Mouse (Mus musculus): ENCODE data around the gene Tpte. TPM values are rescaled to one million over a fixed set of nuclear protein-coding genes. Genes with fewer than 3 reads are reported as not detected.
"Not testable (repeated sequence)": the region's sequence is repeated elsewhere in the genome, so short reads cannot be mapped to it uniquely, and the experiment has no call there.

The Tpte gene
- polyA plus RNA-seq, 1 experiment = 5.3 TPM

DNA sequence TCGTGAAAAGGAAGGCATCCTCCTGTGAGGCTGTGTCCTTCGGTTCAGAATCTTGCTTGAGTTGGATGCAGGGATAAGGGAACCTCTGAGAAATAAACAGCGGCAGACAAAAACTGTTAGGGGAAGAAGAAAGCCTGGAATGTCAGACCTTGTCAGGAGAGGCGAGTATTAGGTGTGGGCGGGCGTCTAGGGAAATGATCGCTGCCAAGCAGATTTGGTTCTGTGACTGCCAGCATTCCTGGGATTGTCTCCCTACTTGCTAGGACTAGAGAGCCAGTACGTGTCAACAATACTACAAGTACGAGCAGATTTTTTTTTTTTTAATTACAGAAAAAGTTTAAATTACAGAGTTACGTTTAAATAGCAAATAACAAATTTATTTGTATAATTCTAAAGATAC is 8.6 kb upstream of the Tpte start:
- Histone ChIP-seq H3K4me1 (ENCODE audit: control insufficient read depth, insufficient read depth, low read length) (peaks cover 2% of the 10 kb centered on the region; the same call in 1 of the 2 replicates), H3K27me3 (ENCODE audit: control insufficient read depth, insufficient read depth, low read length) (no peaks in the 10 kb centered on the region), H3K4me3 (ENCODE audit: control insufficient read depth, low read depth, low read length) (no peak overlapping the region), H3K27ac (ENCODE audit: control insufficient read depth, insufficient read depth, low read depth, low read length) (no peak overlapping the region), H3K36me3 (ENCODE audit: control insufficient read depth, insufficient read depth, low read length) (no peaks in the 10 kb centered on the region)
- TF ChIP-seq CTCF (IDR thresholded peaks at IDR 0.05; ENCODE audit: control insufficient read depth, insufficient read depth, insufficient replicate concordance, low read depth, low read length) (no peak), POLR2A (IDR thresholded peaks at IDR 0.05; ENCODE audit: control insufficient read depth, low read depth, low read length) (no peak)

DNA sequence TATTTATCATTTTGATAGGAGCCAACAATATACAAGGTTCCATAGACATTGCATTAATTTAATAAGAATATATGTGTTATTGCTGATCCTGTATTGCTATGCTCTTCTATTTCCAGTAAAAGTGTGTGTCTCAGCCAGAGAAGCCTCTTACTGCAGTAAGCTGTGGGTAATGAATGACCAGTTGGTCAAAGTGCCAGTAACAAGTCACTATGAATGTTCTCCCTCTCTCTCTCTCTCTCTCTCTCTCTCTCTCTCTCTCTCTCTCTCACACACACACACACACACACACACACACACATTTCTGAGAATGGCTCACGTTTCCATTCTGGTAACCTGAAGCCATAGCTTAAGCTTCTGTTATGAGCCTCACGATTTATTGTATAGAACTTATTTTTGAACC is 19.1 kb downstream of the Tpte start:
- H3K4me3 ChIP-seq (ENCODE audit: control insufficient read depth, low read depth, low read length) = no peak overlapping the region
- peaks cover 3% of the 10 kb centered on the region; the same call in 1 of the 2 replicates for H3K4me1 ChIP-seq (ENCODE audit: control insufficient read depth, insufficient read depth, low read length)
- H3K27ac ChIP-seq (ENCODE audit: control insufficient read depth, insufficient read depth, low read depth, low read length) = no peak overlapping the region

DNA sequence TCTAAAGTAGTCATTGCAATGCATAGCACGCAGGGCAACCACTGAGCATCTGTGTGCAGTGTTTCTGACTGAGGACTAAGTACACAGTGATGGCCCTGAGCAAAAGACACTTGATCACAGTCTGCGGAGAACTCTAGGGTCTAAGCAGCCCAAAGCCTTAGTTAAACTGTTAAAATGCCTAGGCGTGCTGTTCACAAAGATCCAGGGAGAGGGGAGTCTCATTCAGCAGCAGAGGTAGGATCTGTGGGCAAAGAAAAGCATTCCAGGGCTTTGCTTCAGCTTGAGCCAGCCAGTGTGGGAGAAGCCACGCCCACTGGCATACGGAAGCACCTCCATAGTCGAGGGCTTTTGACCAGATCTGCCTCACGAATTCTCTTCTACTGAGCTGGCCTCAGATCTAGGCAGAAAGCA is 19.7 kb downstream of the Tpte start:
- Histone ChIP-seq H3K4me1 (ENCODE audit: control insufficient read depth, insufficient read depth, low read length) (peaks cover 3% of the 10 kb centered on the region; the same call in 1 of the 2 replicates), H3K4me3 (ENCODE audit: control insufficient read depth, low read depth, low read length) (no peak overlapping the region), H3K27me3 (ENCODE audit: control insufficient read depth, insufficient read depth, low read length) (no peaks in the 10 kb centered on the region), H3K27ac (ENCODE audit: control insufficient read depth, insufficient read depth, low read depth, low read length) (no peak overlapping the region), H3K36me3 (ENCODE audit: control insufficient read depth, insufficient read depth, low read length) (no peaks in the 10 kb centered on the region)
- no peak for TF ChIP-seq POLR2A (IDR thresholded peaks at IDR 0.05; ENCODE audit: control insufficient read depth, low read depth, low read length)
- no peak for TF ChIP-seq CTCF (IDR thresholded peaks at IDR 0.05; ENCODE audit: control insufficient read depth, insufficient read depth, insufficient replicate concordance, low read depth, low read length)

More for the DNA sequence above, 19.1 kb downstream of the Tpte start:
- Histone ChIP-seq H3K27me3 (ENCODE audit: control insufficient read depth, insufficient read depth, low read length) (no peaks in the 10 kb centered on the region), H3K36me3 (ENCODE audit: control insufficient read depth, insufficient read depth, low read length) (no peaks in the 10 kb centered on the region)
- no peak for TF ChIP-seq CTCF (IDR thresholded peaks at IDR 0.05; ENCODE audit: control insufficient read depth, insufficient read depth, insufficient replicate concordance, low read depth, low read length)
- TF ChIP-seq POLR2A (IDR thresholded peaks at IDR 0.05; ENCODE audit: control insufficient read depth, low read depth, low read length) = no peak

DNA sequence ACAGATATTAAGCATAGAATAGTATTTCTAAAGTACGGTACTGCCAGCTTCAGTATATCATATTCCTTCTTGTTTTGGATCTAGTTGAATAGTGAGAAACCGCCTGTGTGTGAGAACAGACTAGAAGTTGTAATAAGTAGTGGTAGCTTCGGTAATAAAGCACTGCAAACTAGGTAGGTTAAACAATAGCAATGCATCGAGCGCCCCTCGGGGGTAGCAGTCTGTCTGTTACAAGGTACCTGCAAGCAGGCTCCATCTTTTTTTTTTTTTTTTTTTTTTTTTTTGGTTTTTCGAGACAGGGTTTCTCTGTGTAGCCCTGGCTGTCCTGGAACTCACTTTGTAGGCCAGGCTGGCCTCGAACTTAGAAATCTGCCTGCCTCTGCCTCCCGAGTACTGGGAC is 20.8 kb downstream of the Tpte start:
- not testable (repeated sequence) for H3K36me3 ChIP-seq (ENCODE audit: control insufficient read depth, insufficient read depth, low read length); H3K4me1 ChIP-seq (ENCODE audit: control insufficient read depth, insufficient read depth, low read length); H3K27me3 ChIP-seq (ENCODE audit: control insufficient read depth, insufficient read depth, low read length); H3K4me3 ChIP-seq (ENCODE audit: control insufficient read depth, low read depth, low read length); H3K27ac ChIP-seq (ENCODE audit: control insufficient read depth, insufficient read depth, low read depth, low read length)

DNA sequence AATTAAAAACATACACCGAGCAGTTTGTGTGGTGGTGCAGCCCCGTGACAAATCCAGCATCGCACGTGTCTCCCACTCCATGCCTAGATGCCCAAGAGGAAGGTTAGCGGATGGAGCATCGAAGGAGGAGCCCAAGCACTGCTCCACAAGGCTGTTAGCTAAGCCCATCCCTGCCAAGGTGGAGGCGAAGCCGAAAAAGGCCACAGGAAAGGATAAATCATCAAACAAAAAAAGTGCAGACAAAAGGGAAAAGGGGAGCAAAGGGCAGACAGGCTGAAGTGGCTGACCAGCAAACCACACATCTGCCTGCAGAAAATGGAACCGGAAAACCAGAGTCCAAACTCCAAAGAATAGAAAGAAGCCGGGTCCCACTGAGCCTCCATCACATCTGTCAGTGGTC is 23.8 kb downstream of the Tpte start:
- H3K36me3 ChIP-seq (ENCODE audit: control insufficient read depth, insufficient read depth, low read length) = no peaks in the 10 kb centered on the region
- H3K4me1 ChIP-seq (ENCODE audit: control insufficient read depth, insufficient read depth, low read length) = peaks cover 3% of the 10 kb centered on the region; the same call in 1 of the 2 replicates
- no peak overlapping the region for H3K4me3 ChIP-seq (ENCODE audit: control insufficient read depth, low read depth, low read length)
- no peaks in the 10 kb centered on the region for H3K27me3 ChIP-seq (ENCODE audit: control insufficient read depth, insufficient read depth, low read length)
- no peak overlapping the region for H3K27ac ChIP-seq (ENCODE audit: control insufficient read depth, insufficient read depth, low read depth, low read length)
- TF ChIP-seq POLR2A (IDR thresholded peaks at IDR 0.05; ENCODE audit: control insufficient read depth, low read depth, low read length) = no peak

DNA sequence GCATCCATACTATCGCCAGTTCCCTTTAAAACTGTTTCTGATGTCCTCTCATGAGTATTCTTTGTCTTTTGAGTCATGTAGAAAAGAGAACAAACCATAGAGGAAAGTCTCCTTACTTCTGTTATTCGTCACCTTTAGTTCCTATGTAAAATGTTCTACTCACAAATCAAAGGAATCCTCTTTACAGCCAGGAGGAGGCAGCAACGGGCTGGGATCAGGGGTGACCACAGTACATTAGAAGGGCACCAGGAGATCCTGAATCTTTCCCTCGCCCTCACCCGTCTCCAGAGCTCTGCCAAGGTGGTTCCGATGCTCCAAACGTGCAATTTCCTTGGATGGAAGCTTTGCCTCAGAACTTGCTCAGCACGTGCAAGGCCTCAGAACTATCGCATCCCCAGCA is 28.2 kb downstream of the Tpte start:
- no peak overlapping the region for H3K4me3 ChIP-seq (ENCODE audit: control insufficient read depth, low read depth, low read length)
- no peak for TF ChIP-seq POLR2A (IDR thresholded peaks at IDR 0.05; ENCODE audit: control insufficient read depth, low read depth, low read length)
- no peak for TF ChIP-seq CTCF (IDR thresholded peaks at IDR 0.05; ENCODE audit: control insufficient read depth, insufficient read depth, insufficient replicate concordance, low read depth, low read length)
- H3K27ac ChIP-seq (ENCODE audit: control insufficient read depth, insufficient read depth, low read depth, low read length) = no peak overlapping the region
- H3K4me1 ChIP-seq (ENCODE audit: control insufficient read depth, insufficient read depth, low read length) = no peaks in the 10 kb centered on the region
- no peaks in the 10 kb centered on the region for H3K27me3 ChIP-seq (ENCODE audit: control insufficient read depth, insufficient read depth, low read length)
- no peaks in the 10 kb centered on the region for H3K36me3 ChIP-seq (ENCODE audit: control insufficient read depth, insufficient read depth, low read length)

DNA sequence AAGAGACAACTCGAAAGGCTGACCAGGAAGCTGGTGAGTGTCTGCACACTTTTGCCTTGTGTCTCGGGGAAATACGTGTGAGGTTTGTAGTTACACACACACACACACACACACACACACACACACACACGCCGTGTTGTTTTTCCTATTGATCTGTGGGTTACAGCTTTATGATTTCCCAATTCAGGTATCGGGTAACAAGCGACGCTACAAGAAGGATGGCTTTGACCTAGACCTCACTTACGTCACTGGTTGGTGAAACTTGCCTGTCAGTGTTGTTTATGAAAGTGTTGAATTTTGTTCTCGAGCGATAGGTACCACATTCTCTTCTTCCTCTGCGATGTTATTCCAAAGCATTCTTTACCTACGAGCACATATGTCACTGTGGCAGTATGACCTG is 52.2 kb downstream of the Tpte start:
- no peaks in the 10 kb centered on the region for H3K4me1 ChIP-seq (ENCODE audit: control insufficient read depth, insufficient read depth, low read length)
- H3K4me3 ChIP-seq (ENCODE audit: control insufficient read depth, low read depth, low read length) = no peak overlapping the region
- no peaks in the 10 kb centered on the region for H3K27me3 ChIP-seq (ENCODE audit: control insufficient read depth, insufficient read depth, low read length)
- no peak for TF ChIP-seq CTCF (IDR thresholded peaks at IDR 0.05; ENCODE audit: control insufficient read depth, insufficient read depth, insufficient replicate concordance, low read depth, low read length)
- no peak for TF ChIP-seq POLR2A (IDR thresholded peaks at IDR 0.05; ENCODE audit: control insufficient read depth, low read depth, low read length)
- H3K36me3 ChIP-seq (ENCODE audit: control insufficient read depth, insufficient read depth, low read length) = no peaks in the 10 kb centered on the region
- no peak overlapping the region for H3K27ac ChIP-seq (ENCODE audit: control insufficient read depth, insufficient read depth, low read depth, low read length)

DNA sequence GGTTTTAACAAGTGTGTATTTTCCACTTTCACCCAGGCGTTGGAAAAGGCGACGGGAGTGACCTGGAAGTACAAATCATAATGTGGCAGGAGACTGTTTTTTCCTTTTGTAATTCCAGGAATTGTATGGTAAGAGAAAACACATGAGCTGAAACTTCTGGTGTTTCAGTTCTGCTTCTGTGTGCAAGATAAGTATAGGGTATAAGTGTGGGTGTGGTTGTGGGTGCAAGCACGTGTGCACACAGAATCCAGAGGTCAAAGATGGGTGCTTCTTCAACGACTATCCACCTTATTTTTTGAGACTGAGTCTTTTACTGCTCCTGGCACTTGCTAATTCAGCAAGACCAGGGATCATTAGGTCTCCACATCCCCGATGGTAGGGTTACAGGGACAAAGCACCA is 76.1 kb downstream of the Tpte start:
- H3K27ac ChIP-seq (ENCODE audit: control insufficient read depth, insufficient read depth, low read depth, low read length) = no peak overlapping the region
- H3K4me1 ChIP-seq (ENCODE audit: control insufficient read depth, insufficient read depth, low read length) = no peaks in the 10 kb centered on the region
- H3K27me3 ChIP-seq (ENCODE audit: control insufficient read depth, insufficient read depth, low read length) = no peaks in the 10 kb centered on the region
- no peaks in the 10 kb centered on the region for H3K36me3 ChIP-seq (ENCODE audit: control insufficient read depth, insufficient read depth, low read length)
- TF ChIP-seq POLR2A (IDR thresholded peaks at IDR 0.05; ENCODE audit: control insufficient read depth, low read depth, low read length) (no peak), CTCF (IDR thresholded peaks at IDR 0.05; ENCODE audit: control insufficient read depth, insufficient read depth, insufficient replicate concordance, low read depth, low read length) (no peak)
- no peak overlapping the region for H3K4me3 ChIP-seq (ENCODE audit: control insufficient read depth, low read depth, low read length)
